Mouse (Mus musculus): ENCODE data around the gene Fhl2. TPM values are rescaled to one million over a fixed set of nuclear protein-coding genes. Genes with fewer than 3 reads are reported as not detected.
A peak's percentile ranks its signal among the peaks of the same experiment; 100 is the strongest.

The Fhl2 gene
- polyA plus RNA-seq (2015; fragmentation: Nextera tagmentation; extraction: Ambion mirVana) = 35.0 and 36.9 TPM in 2 replicates

GRCm38 (mm10) chr1:43196661-43197241, at the start of gene Fhl2:
TSS of gene Fhl2 (minus strand) at chr1:43196984.
- H3K4me3 ChIP-seq = no peak within 1 kb of the TSS
- no peaks in the 10 kb centered on the region for H3K4me1 ChIP-seq
- no peak within 1 kb of the TSS for H3K27ac ChIP-seq
- WGBS = 66% methylated on average over 5 of the region's 5 CpGs
- H3K9ac ChIP-seq = no peak within 1 kb of the TSS
- no peaks in the 10 kb centered on the region for H3K9me3 ChIP-seq
- no peak for ATAC-seq (ENCODE audit: borderline replicate concordance, extremely low read depth, low FRiP score, low TSS enrichment)
- H3K36me3 ChIP-seq = no peaks in the 10 kb centered on the region
- H3K27me3 ChIP-seq = no peaks in the 10 kb centered on the region
- H3K4me2 ChIP-seq = no peak within 1 kb of the TSS

- Histone ChIP-seq H3K4me3 (no peak overlapping the region), H3K27me3 (no peaks in the 10 kb centered on the region), H3K9ac (no peak overlapping the region), H3K36me3 (no peaks in the 10 kb centered on the region), H3K27ac (no peak overlapping the region), H3K4me1 (no peaks in the 10 kb centered on the region), H3K4me2 (no peak overlapping the region), H3K9me3 (no peaks in the 10 kb centered on the region)
- ATAC-seq (ENCODE audit: borderline replicate concordance, extremely low read depth, low FRiP score, low TSS enrichment) = no peak
- 64% methylated on average over 2 of the region's 2 CpGs for WGBS
These were observed 48.2 kb upstream of the Fhl2 start for GRCm38 (mm10) chr1:43245014-43245413.

GRCm38 (mm10) chr1:43241208-43241607, 44.4 kb upstream of the Fhl2 start:
- Histone ChIP-seq H3K4me3 (no peak overlapping the region), H3K9ac (no peak overlapping the region), H3K4me1 (no peaks in the 10 kb centered on the region), H3K27me3 (no peaks in the 10 kb centered on the region), H3K4me2 (no peak overlapping the region), H3K9me3 (no peaks in the 10 kb centered on the region), H3K36me3 (no peaks in the 10 kb centered on the region), H3K27ac (no peak overlapping the region)
- ATAC-seq (ENCODE audit: borderline replicate concordance, extremely low read depth, low FRiP score, low TSS enrichment) = no peak
- 68% methylated on average over 2 of the region's 2 CpGs for WGBS

- H3K4me1 ChIP-seq = no peaks in the 10 kb centered on the region
- H3K4me3 ChIP-seq = no peak overlapping the region
- no peak overlapping the region for H3K27ac ChIP-seq
- no peak for ATAC-seq (ENCODE audit: borderline replicate concordance, extremely low read depth, low FRiP score, low TSS enrichment)
- no peak overlapping the region for H3K4me2 ChIP-seq
- no peaks in the 10 kb centered on the region for H3K9me3 ChIP-seq
- no peak overlapping the region for H3K9ac ChIP-seq
- no peaks in the 10 kb centered on the region for H3K36me3 ChIP-seq
- 79% methylated on average over 2 of the region's 2 CpGs for WGBS
- H3K27me3 ChIP-seq = no peaks in the 10 kb centered on the region
These were observed 43.1 kb upstream of the Fhl2 start for GRCm38 (mm10) chr1:43239796-43240313.

- Histone ChIP-seq H3K27ac (no peak overlapping the region), H3K27me3 (no peaks in the 10 kb centered on the region), H3K36me3 (no peaks in the 10 kb centered on the region), H3K4me1 (no peaks in the 10 kb centered on the region), H3K4me3 (no peak overlapping the region), H3K4me2 (no peak overlapping the region), H3K9me3 (no peaks in the 10 kb centered on the region), H3K9ac (no peak overlapping the region)
- WGBS = 66% methylated on average over 2 of the region's 2 CpGs
- ATAC-seq (ENCODE audit: borderline replicate concordance, extremely low read depth, low FRiP score, low TSS enrichment) = no peak
These were observed 41.7 kb upstream of the Fhl2 start for GRCm38 (mm10) chr1:43238471-43238870.

GRCm38 (mm10) chr1:43237360-43238235, 40.8 kb upstream of the Fhl2 start:
- Histone ChIP-seq H3K4me2 (no peak overlapping the region), H3K9ac (no peak overlapping the region), H3K27me3 (no peaks in the 10 kb centered on the region), H3K36me3 (no peaks in the 10 kb centered on the region), H3K4me3 (no peak overlapping the region), H3K4me1 (no peaks in the 10 kb centered on the region), H3K9me3 (no peaks in the 10 kb centered on the region), H3K27ac (no peak overlapping the region)
- WGBS = 79% methylated on average over 3 of the region's 3 CpGs
- ATAC-seq (ENCODE audit: borderline replicate concordance, extremely low read depth, low FRiP score, low TSS enrichment) = no peak

- H3K9ac ChIP-seq = no peak overlapping the region
- H3K4me3 ChIP-seq = no peak overlapping the region
- no peak for ATAC-seq (ENCODE audit: borderline replicate concordance, extremely low read depth, low FRiP score, low TSS enrichment)
- 62% methylated on average over 8 of the region's 8 CpGs for WGBS
- no peaks in the 10 kb centered on the region for H3K36me3 ChIP-seq
- no peak overlapping the region for H3K4me2 ChIP-seq
- H3K27ac ChIP-seq = peak overlapping the region; percentile 11; the same call in 1 of the 2 replicates
- H3K27me3 ChIP-seq = no peaks in the 10 kb centered on the region
- no peaks in the 10 kb centered on the region for H3K4me1 ChIP-seq
- H3K9me3 ChIP-seq = no peaks in the 10 kb centered on the region
These were observed 28.9 kb upstream of the Fhl2 start for GRCm38 (mm10) chr1:43225531-43226151.

GRCm38 (mm10) chr1:43224943-43225342, 28.2 kb upstream of the Fhl2 start:
- no peak for ATAC-seq (ENCODE audit: borderline replicate concordance, extremely low read depth, low FRiP score, low TSS enrichment)

GRCm38 (mm10) chr1:43224171-43224570, 27.4 kb upstream of the Fhl2 start:
- 39% methylated on average over 2 of the region's 2 CpGs for WGBS
- H3K9ac ChIP-seq = no peak overlapping the region
- H3K4me1 ChIP-seq = no peaks in the 10 kb centered on the region
- no peak overlapping the region for H3K27ac ChIP-seq
- H3K4me3 ChIP-seq = no peak overlapping the region
- H3K27me3 ChIP-seq = no peaks in the 10 kb centered on the region
- H3K36me3 ChIP-seq = no peaks in the 10 kb centered on the region
- H3K9me3 ChIP-seq = no peaks in the 10 kb centered on the region
- no peak for ATAC-seq (ENCODE audit: borderline replicate concordance, extremely low read depth, low FRiP score, low TSS enrichment)
- no peak overlapping the region for H3K4me2 ChIP-seq

More at GRCm38 (mm10) chr1:43224943-43225342, 28.2 kb upstream of the Fhl2 start:
- 66% methylated on average over 4 of the region's 4 CpGs for WGBS
- Histone ChIP-seq H3K4me2 (no peak overlapping the region), H3K9me3 (no peaks in the 10 kb centered on the region), H3K27me3 (no peaks in the 10 kb centered on the region), H3K9ac (no peak overlapping the region), H3K27ac (no peak overlapping the region), H3K4me1 (no peaks in the 10 kb centered on the region), H3K4me3 (no peak overlapping the region), H3K36me3 (no peaks in the 10 kb centered on the region)

GRCm38 (mm10) chr1:43223097-43223496, 26.3 kb upstream of the Fhl2 start:
- H3K9me3 ChIP-seq = no peaks in the 10 kb centered on the region
- ATAC-seq (ENCODE audit: borderline replicate concordance, extremely low read depth, low FRiP score, low TSS enrichment) = no peak
- H3K4me1 ChIP-seq = no peaks in the 10 kb centered on the region
- 69% methylated on average over 5 of the region's 5 CpGs for WGBS
- H3K36me3 ChIP-seq = no peaks in the 10 kb centered on the region
- no peak overlapping the region for H3K4me2 ChIP-seq
- no peak overlapping the region for H3K27ac ChIP-seq
- no peak overlapping the region for H3K9ac ChIP-seq
- H3K4me3 ChIP-seq = no peak overlapping the region
- H3K27me3 ChIP-seq = no peaks in the 10 kb centered on the region

- no peaks in the 10 kb centered on the region for H3K27me3 ChIP-seq
- peaks cover 7% of the 10 kb centered on the region; the same call in 1 of the 2 replicates for H3K4me1 ChIP-seq
- ATAC-seq (ENCODE audit: borderline replicate concordance, extremely low read depth, low FRiP score, low TSS enrichment) = no peak
- no peak overlapping the region for H3K4me2 ChIP-seq
- no peak overlapping the region for H3K9ac ChIP-seq
- H3K36me3 ChIP-seq = no peaks in the 10 kb centered on the region
- 54% methylated on average over 3 of the region's 3 CpGs for WGBS
- H3K27ac ChIP-seq = no peak overlapping the region
- H3K4me3 ChIP-seq = no peak overlapping the region
- H3K9me3 ChIP-seq = no peaks in the 10 kb centered on the region
These were observed 21.4 kb upstream of the Fhl2 start for GRCm38 (mm10) chr1:43218016-43218680.

Data from lung, embryonic 15.5 days (tissue).